In genomic region chr7:44428171-44428950, GRCm38 (mm10) we compare ENCODE assay signal across 9 mouse cellular contexts. TPM values are rescaled to one million over a fixed set of nuclear protein-coding genes. Genes with fewer than 3 reads are reported as not detected.
DNase-seq lines count a peak whose midpoint lies in the region; ATAC-seq and TF ChIP-seq lines count a peak whose summit lies in the region.
"Had no signal": no experiment of that assay in that cellular context is flagged by ENCODE, and none has a peak within 500 bp of the region (broad histone marks: within the 10 kb centered on the region; RNA-seq: fewer than 3 reads in every experiment).

No protein-coding gene starts in this region.

- 0 out of 2 replicates have a peak, but pooled peaks have one; percentile 19 for ATAC-seq in heart, embryonic 16.5 days (replicated peaks; ENCODE audit: extremely low read depth, insufficient read depth, low FRiP score)
- peak; percentile 41; the same call in 1 of the 2 replicates for ATAC-seq in limb, embryonic 13.5 days (ENCODE audit: low FRiP score, low read depth)
- ATAC-seq in stomach, embryonic 14.5 days (ENCODE audit: insufficient number of reproducible peaks, insufficient read depth, low FRiP score, low read depth): peak; percentile 42; the same call in 1 of the 2 replicates

- TF ChIP-seq POLR2A in brain, embryonic 14.5 days (IDR thresholded peaks at IDR 0.05; ENCODE audit: borderline replicate concordance, extremely low read depth, insufficient read depth, insufficient read length, poor library complexity, severe bottlenecking): no peak

- no peaks in the 10 kb centered on the region for H3K36me3 ChIP-seq in heart, embryonic 16.5 days (ENCODE audit: control insufficient read depth, insufficient read depth)
- peaks cover 5% of the 10 kb centered on the region; the same call in 1 of the 2 replicates for H3K36me3 ChIP-seq in forebrain, embryonic 10.5 days (replicated peaks)
- no peaks in the 10 kb centered on the region for H3K36me3 ChIP-seq in limb, embryonic 13.5 days
- H3K36me3 ChIP-seq in stomach, embryonic 14.5 days (ENCODE audit: control insufficient read depth, insufficient read depth, low read length): no peaks in the 10 kb centered on the region
- H3K36me3 ChIP-seq: G1E had no signal

- no peaks in the 10 kb centered on the region for H3K9me3 ChIP-seq in heart, embryonic 16.5 days (replicated peaks; ENCODE audit: control insufficient read depth, low read length)
- no peaks in the 10 kb centered on the region for H3K9me3 ChIP-seq in forebrain, embryonic 10.5 days
- no peaks in the 10 kb centered on the region for H3K9me3 ChIP-seq in limb, embryonic 13.5 days
- H3K9me3 ChIP-seq in stomach, embryonic 14.5 days (ENCODE audit: control insufficient read depth, low read depth, low read length): no peaks in the 10 kb centered on the region
- H3K9me3 ChIP-seq: G1E had no signal

- H3K9ac ChIP-seq in heart, embryonic 16.5 days (ENCODE audit: low read length): no peak overlapping the region
- peak overlapping the region; percentile 78 for H3K9ac ChIP-seq in limb, embryonic 13.5 days
- H3K9ac ChIP-seq in stomach, embryonic 14.5 days (replicated peaks; ENCODE audit: low read depth, low read length): peak overlapping the region; percentile 28; the same call in 1 of the 2 replicates

- 4% methylated on average over 17 of the region's 38 CpGs for WGBS in heart, embryonic 16.5 days
- 1% methylated on average over 26 of the region's 38 CpGs for WGBS in forebrain, embryonic 10.5 days
- WGBS in limb, embryonic 13.5 days: under 1% methylated on average over 17 of the region's 38 CpGs
- 3% methylated on average over 23 of the region's 38 CpGs for WGBS in stomach, embryonic 14.5 days

- H3K4me2 ChIP-seq in heart, embryonic 16.5 days (ENCODE audit: low read depth, low read length): peak overlapping the region; percentile 71
- H3K4me2 ChIP-seq in limb, embryonic 13.5 days (replicated peaks): peak overlapping the region; percentile 81
- H3K4me2 ChIP-seq in stomach, embryonic 14.5 days (replicated peaks; ENCODE audit: low read depth, low read length): peak overlapping the region; percentile 75

- peaks cover 7% of the 10 kb centered on the region; the same call in 1 of the 2 replicates for H3K4me1 ChIP-seq in heart, embryonic 16.5 days (ENCODE audit: control insufficient read depth, insufficient read depth, low read length)
- peaks cover 69% of the 10 kb centered on the region for H3K4me1 ChIP-seq in forebrain, embryonic 10.5 days
- peaks cover 25% of the 10 kb centered on the region for H3K4me1 ChIP-seq in limb, embryonic 13.5 days
- peaks cover 7% of the 10 kb centered on the region; the same call in 1 of the 2 replicates for H3K4me1 ChIP-seq in stomach, embryonic 14.5 days (ENCODE audit: control insufficient read depth, insufficient read depth, low read length)

- intact Hi-C loops in heart, postnatal 36 days (cut with DNase I): no loop called here
- intact Hi-C loops in gastrocnemius, postnatal 14 days (cut with DNase I; ENCODE audit: low total_unique reads): no loop called here

- H3K27me3 ChIP-seq in heart, embryonic 16.5 days (ENCODE audit: control insufficient read depth, insufficient read depth, low read length): peaks cover 52% of the 10 kb centered on the region
- peaks cover 67% of the 10 kb centered on the region for H3K27me3 ChIP-seq in forebrain, embryonic 10.5 days (ENCODE audit: poor library complexity, severe bottlenecking)
- peaks cover 76% of the 10 kb centered on the region for H3K27me3 ChIP-seq in limb, embryonic 13.5 days
- H3K27me3 ChIP-seq in stomach, embryonic 14.5 days (ENCODE audit: control insufficient read depth, insufficient read depth, low read length): peaks cover 20% of the 10 kb centered on the region

- DNase-seq in heart, postnatal 36 days: no peak
- DNase-seq in brain, embryonic 14.5 days (ENCODE audit: low read depth): peak; percentile 94
- DNase-seq in forebrain, embryonic 10.5 days (ENCODE audit: extremely low spot score, low spot score): peak; percentile 81
- DNase-seq in gastrocnemius, postnatal 14 days: no peak
- no peak for DNase-seq in urinary bladder, postnatal 36 days (ENCODE audit: low spot score in 2 of 2)

- peak overlapping the region; percentile 55 for H3K4me3 ChIP-seq in heart, embryonic 16.5 days (ENCODE audit: low read length)
- H3K4me3 ChIP-seq in forebrain, embryonic 10.5 days: peak overlapping the region; percentile 81
- H3K4me3 ChIP-seq in limb, embryonic 13.5 days: peak overlapping the region; percentile 64
- H3K4me3 ChIP-seq in stomach, embryonic 14.5 days (ENCODE audit: low read depth, low read length): peak overlapping the region; percentile 46

- TF ChIP-seq CTCF in brain, embryonic 14.5 days (IDR thresholded peaks at IDR 0.05; ENCODE audit: borderline replicate concordance, extremely low read depth, insufficient read depth, insufficient read length): no peak

- no peak overlapping the region for H3K27ac ChIP-seq in heart, embryonic 16.5 days (ENCODE audit: low read length)
- H3K27ac ChIP-seq in forebrain, embryonic 10.5 days: peak overlapping the region; percentile 98
- H3K27ac ChIP-seq in limb, embryonic 13.5 days: no peak overlapping the region; the same call in 1 of the 2 replicates
- no peak overlapping the region for H3K27ac ChIP-seq in stomach, embryonic 14.5 days (ENCODE audit: low read length)

RNA-seq across cellular contexts. Expression of gene Lrrc4b, which starts 0.5 kb away (rescaled TPM):
- 1.2 and 1.3 TPM in 2 replicates for polyA plus RNA-seq in heart, embryonic 16.5 days (2015; fragmentation: Nextera tagmentation; extraction: Ambion mirVana)
- 10 to 100 TPM; 20.5 to 21.6 TPM for total RNA-seq in heart, postnatal 36 days (2021)
- 302 and 372 TPM in 2 replicates for polyA plus RNA-seq in brain, embryonic 14.5 days (2012; rRNA removed)
- 1.8 and 2.1 TPM in 2 replicates for polyA plus RNA-seq in forebrain, embryonic 10.5 days (2016; fragmentation: Nextera tagmentation; extraction: Ambion mirVana)
- polyA plus RNA-seq in limb, embryonic 13.5 days (2015; fragmentation: Nextera tagmentation; extraction: Ambion mirVana): 1.00 and 1.2 TPM in 2 replicates
- 1.2 and 2.1 TPM in 2 replicates for polyA plus RNA-seq in stomach, embryonic 14.5 days (2014; fragmentation: Nextera tagmentation; extraction: Ambion mirVana)
- total RNA-seq in gastrocnemius, postnatal 14 days (2021): 1 to 10 TPM in 1 of 2 experiments, under 1 TPM in 1; 0.51 to 1.3 TPM
- polyA plus RNA-seq: G1E had no signal

RNA-seq across cellular contexts. Expression of gene Aspdh, which starts 36.8 kb away (rescaled TPM):
- 0.62 and 1.2 TPM in 2 replicates for polyA plus RNA-seq in heart, embryonic 16.5 days (2015; fragmentation: Nextera tagmentation; extraction: Ambion mirVana)
- under 1 TPM; 0.65 to 0.75 TPM for total RNA-seq in heart, postnatal 36 days (2021)
- polyA plus RNA-seq in brain, embryonic 14.5 days (2012; rRNA removed): 29.8 and 30.6 TPM in 2 replicates
- polyA plus RNA-seq in forebrain, embryonic 10.5 days (2016; fragmentation: Nextera tagmentation; extraction: Ambion mirVana): 1.3 and 1.5 TPM in 2 replicates
- polyA plus RNA-seq in limb, embryonic 13.5 days (2015; fragmentation: Nextera tagmentation; extraction: Ambion mirVana): 0.36 TPM in 1 of 2 replicates, not detected in the other
- polyA plus RNA-seq in stomach, embryonic 14.5 days (2014; fragmentation: Nextera tagmentation; extraction: Ambion mirVana): 0.52 and 1.1 TPM in 2 replicates
- not detected for total RNA-seq in gastrocnemius, postnatal 14 days (2021)
- total RNA-seq: G1E had no signal
- polyA plus RNA-seq: G1E had no signal

RNA-seq across cellular contexts. Expression of gene Josd2, which starts 39.4 kb away (rescaled TPM):
- polyA plus RNA-seq in heart, embryonic 16.5 days (2015; fragmentation: Nextera tagmentation; extraction: Ambion mirVana): 157 and 169 TPM in 2 replicates
- 100 to 1,000 TPM; 127 to 143 TPM for total RNA-seq in heart, postnatal 36 days (2021)
- 70.6 and 118 TPM in 2 replicates for polyA plus RNA-seq in brain, embryonic 14.5 days (2012; rRNA removed)
- 74.9 and 78.5 TPM in 2 replicates for polyA plus RNA-seq in forebrain, embryonic 10.5 days (2016; fragmentation: Nextera tagmentation; extraction: Ambion mirVana)
- 87.7 and 91.3 TPM in 2 replicates for polyA plus RNA-seq in limb, embryonic 13.5 days (2015; fragmentation: Nextera tagmentation; extraction: Ambion mirVana)
- 76.7 and 82.1 TPM in 2 replicates for polyA plus RNA-seq in stomach, embryonic 14.5 days (2014; fragmentation: Nextera tagmentation; extraction: Ambion mirVana)
- 10 to 100 TPM; 60.2 to 73.5 TPM for total RNA-seq in gastrocnemius, postnatal 14 days (2021)

RNA-seq across cellular contexts. Expression of gene 1700008O03Rik, which starts 42.7 kb away (rescaled TPM):
- polyA plus RNA-seq in heart, embryonic 16.5 days (2015; fragmentation: Nextera tagmentation; extraction: Ambion mirVana): 0.32 and 0.41 TPM in 2 replicates
- under 1 TPM in 1 of 2 experiments, not detected in 1; 0.68 TPM for total RNA-seq in heart, postnatal 36 days (2021)
- 3.0 and 4.1 TPM in 2 replicates for polyA plus RNA-seq in brain, embryonic 14.5 days (2012; rRNA removed)
- polyA plus RNA-seq in forebrain, embryonic 10.5 days (2016; fragmentation: Nextera tagmentation; extraction: Ambion mirVana): 1.6 and 2.1 TPM in 2 replicates
- 1.1 TPM in 2 replicates for polyA plus RNA-seq in limb, embryonic 13.5 days (2015; fragmentation: Nextera tagmentation; extraction: Ambion mirVana)
- 1.2 and 1.3 TPM in 2 replicates for polyA plus RNA-seq in stomach, embryonic 14.5 days (2014; fragmentation: Nextera tagmentation; extraction: Ambion mirVana)
- total RNA-seq in gastrocnemius, postnatal 14 days (2021): not detected

RNA-seq across cellular contexts. Expression of gene Syt3, which starts 44.5 kb away (rescaled TPM):
- polyA plus RNA-seq in heart, embryonic 16.5 days (2015; fragmentation: Nextera tagmentation; extraction: Ambion mirVana): 0.62 and 0.70 TPM in 2 replicates
- total RNA-seq in heart, postnatal 36 days (2021): 1 to 10 TPM; 1.7 to 3.4 TPM
- polyA plus RNA-seq in brain, embryonic 14.5 days (2012; rRNA removed): 35.5 and 41.6 TPM in 2 replicates
- polyA plus RNA-seq in forebrain, embryonic 10.5 days (2016; fragmentation: Nextera tagmentation; extraction: Ambion mirVana): 3.2 and 4.1 TPM in 2 replicates
- polyA plus RNA-seq in limb, embryonic 13.5 days (2015; fragmentation: Nextera tagmentation; extraction: Ambion mirVana): 3.5 and 4.0 TPM in 2 replicates
- 1.6 and 2.0 TPM in 2 replicates for polyA plus RNA-seq in stomach, embryonic 14.5 days (2014; fragmentation: Nextera tagmentation; extraction: Ambion mirVana)
- under 1 TPM; 0.35 to 0.49 TPM for total RNA-seq in gastrocnemius, postnatal 14 days (2021)
- total RNA-seq: G1E had no signal

Comparison
In these comparisons a context has a peak if more than half of its experiments do, and no peak if none do; other contexts are left out.
1. DNase-seq: peak in brain, embryonic 14.5 days (single experiment) and forebrain, embryonic 10.5 days (single experiment); none in heart, postnatal 36 days (0 of 2), gastrocnemius, postnatal 14 days (single experiment) and urinary bladder, postnatal 36 days (0 of 2).
2. RNA of gene Lrrc4b, which starts 0.5 kb away (polyA plus RNA-seq): 302 to 372 TPM in brain, embryonic 14.5 days; 1.2 to 2.1 TPM in stomach, embryonic 14.5 days, 1.8 to 2.1 TPM in forebrain, embryonic 10.5 days, 1.2 to 1.3 TPM in heart, embryonic 16.5 days and 1.00 to 1.2 TPM in limb, embryonic 13.5 days; every median in the first group is over 10 times any median in the second.
3. RNA of gene Aspdh, which starts 36.8 kb away (polyA plus RNA-seq): 29.8 to 30.6 TPM in brain, embryonic 14.5 days; 1.3 to 1.5 TPM in forebrain, embryonic 10.5 days, 0.52 to 1.1 TPM in stomach, embryonic 14.5 days, 0.62 to 1.2 TPM in heart, embryonic 16.5 days and 0.36 TPM in limb, embryonic 13.5 days; every median in the first group is over 10 times any median in the second.
4. Peak in every context shown above with its lines, with median percentiles within 50 percentile points of each other: ATAC-seq, H3K4me2 ChIP-seq and H3K4me3 ChIP-seq.